Mouse (Mus musculus): ENCODE results near the gene Ddx21.
"Not testable (repeated sequence)": the region's sequence is repeated elsewhere in the genome, so short reads cannot be mapped to it uniquely, and the experiment has no call there.

Gene Ddx21

GRCm38 (mm10) chr10:62602177-62603040 is at the start of gene Ddx21:
Gene Ddx21, minus strand, starts transcription at chr10:62602281.
- peak; percentile 87 for DNase-seq

GRCm38 (mm10) chr10:62650881-62651810 is 49.1 kb upstream of the Ddx21 start, which contains the start of gene Ddx50:
Gene Ddx50, minus strand, starts transcription at chr10:62651218.
- peak; percentile 100 for DNase-seq

- no peak for DNase-seq
Measured at GRCm38 (mm10) chr10:62650358-62650782, 48.3 kb upstream of the Ddx21 start.

- DNase-seq, result no peak
Measured at GRCm38 (mm10) chr10:62604161-62604560, 2.1 kb upstream of the Ddx21 start.

- DNase-seq, result no peak
Measured at GRCm38 (mm10) chr10:62603233-62604030, 1.4 kb upstream of the Ddx21 start.

GRCm38 (mm10) chr10:62601833-62602176 is 276 bp downstream of the Ddx21 start:
- no peak for DNase-seq

GRCm38 (mm10) chr10:62601053-62601791 is 859 bp downstream of the Ddx21 start:
- DNase-seq, result no peak

GRCm38 (mm10) chr10:62600056-62600455 is 2.0 kb downstream of the Ddx21 start:
- no peak for DNase-seq

GRCm38 (mm10) chr10:62599311-62599710 is 2.8 kb downstream of the Ddx21 start:
- not testable (repeated sequence) for DNase-seq

GRCm38 (mm10) chr10:62592496-62592895 is 9.6 kb downstream of the Ddx21 start:
- no peak for DNase-seq

GRCm38 (mm10) chr10:62590200-62590599 is 11.9 kb downstream of the Ddx21 start:
- peak; percentile 85 for DNase-seq

- DNase-seq, result no peak
Measured at GRCm38 (mm10) chr10:62588616-62589015, 13.5 kb downstream of the Ddx21 start.

GRCm38 (mm10) chr10:62583245-62583644 is 18.8 kb downstream of the Ddx21 start:
- DNase-seq, result no peak

- no peak for DNase-seq
Measured at GRCm38 (mm10) chr10:62582701-62583100, 19.4 kb downstream of the Ddx21 start.

- no peak for DNase-seq
Measured at GRCm38 (mm10) chr10:62582263-62582662, 19.8 kb downstream of the Ddx21 start.

GRCm38 (mm10) chr10:62579129-62579528 is 23.0 kb downstream of the Ddx21 start:
- not testable (repeated sequence) for DNase-seq

- DNase-seq, result peak; percentile 98
Measured at GRCm38 (mm10) chr10:62578338-62579100, 23.6 kb downstream of the Ddx21 start, which contains the start of gene Kif1bp. Gene Kif1bp, minus strand, starts transcription at chr10:62578457.

- no peak for DNase-seq
Measured at GRCm38 (mm10) chr10:62577673-62578337, 24.3 kb downstream of the Ddx21 start.

- DNase-seq, result no peak
Measured at GRCm38 (mm10) chr10:62575001-62575400, 27.1 kb downstream of the Ddx21 start.

GRCm38 (mm10) chr10:62570126-62570871 is 31.8 kb downstream of the Ddx21 start:
- DNase-seq, result no peak
